Mouse (Mus musculus) midbrain, postnatal 0 days (tissue): Measurements from ENCODE around the gene Large1. TPM values are rescaled to one million over a fixed set of nuclear protein-coding genes. Genes with fewer than 3 reads are reported as not detected.
"Not testable (repeated sequence)": the region's sequence is repeated elsewhere in the genome, so short reads cannot be mapped to it uniquely, and the experiment has no call there.

Experiments used
- ATAC-seq: fragments of 200-750 bp; cut with Nextera tagmentation; 2 replicates; pipeline ENCODE4 v1.8.0; 2017; ENCODE audit warnings: moderate number of reproducible peaks, mild to moderate bottlenecking, moderate TSS enrichment, moderate library complexity; ENCODE audit not compliant: low FRiP score
- DNase-seq: peaks from one replicate; pipeline ENCODE4 v3.0.0-alpha.2; 2015; ENCODE audit warnings: low spot score
- H3K27ac ChIP-seq: fragments of 300-500 bp; sonication (generic); 2 replicates; pipeline ENCODE4 v1.5.1; 2014; ENCODE audit warnings: low read depth, mild to moderate bottlenecking, low read length, mixed read lengths
- H3K27me3 ChIP-seq: fragments of 300-500 bp; sonication (generic); 2 replicates; pipeline ENCODE4 v1.6.1; 2014; ENCODE audit warnings: low read length, control low read depth, mixed read lengths; ENCODE audit not compliant: insufficient read depth
- H3K36me3 ChIP-seq: fragments of 300-500 bp; sonication (generic); 2 replicates; pipeline ENCODE4 v1.6.1; 2014; ENCODE audit warnings: low read length, control low read depth, mixed read lengths; ENCODE audit not compliant: insufficient read depth
- H3K4me1 ChIP-seq: fragments of 300-500 bp; sonication (generic); 2 replicates; pipeline ENCODE4 v1.6.1; 2014; ENCODE audit warnings: mild to moderate bottlenecking, control low read depth, antibody characterized with exemption, low read length, mixed read lengths; ENCODE audit not compliant: insufficient read depth
- H3K4me2 ChIP-seq: fragments of 300-500 bp; sonication (generic); 2 replicates; pipeline ENCODE4 v1.6.1; 2014; ENCODE audit warnings: low read depth, mild to moderate bottlenecking, low read length, mixed read lengths; ENCODE audit not compliant: poor library complexity, severe bottlenecking
- H3K4me3 ChIP-seq: fragments of 300-500 bp; sonication (generic); 2 replicates; pipeline ENCODE4 v1.5.1; 2014; ENCODE audit warnings: low read depth, mild to moderate bottlenecking, low read length, moderate library complexity
- H3K9ac ChIP-seq: fragments of 300-500 bp; sonication (generic); replicated peaks from 2 replicates; pipeline ENCODE4 v1.6.1; 2014; ENCODE audit warnings: mild to moderate bottlenecking, low read length, moderate library complexity, mixed read lengths; ENCODE audit not compliant: poor library complexity, severe bottlenecking
- H3K9me3 ChIP-seq: fragments of 300-500 bp; sonication (generic); 2 replicates; pipeline ENCODE4 v1.6.1; 2016; ENCODE audit warnings: low read length, control low read depth
- CTCF ChIP-seq: IDR thresholded peaks from 2 replicates; pipeline ENCODE4 v1.5.1; 2016; ENCODE audit warnings: antibody characterized with exemption, mild to moderate bottlenecking
- WGBS: fragments of 180-500 bp; shearing (Covaris S2); extraction: QIAGEN DNeasy Blood & Tissue Kit; methylation state at CpG from one replicate; pipeline ENCODE4 v1.1.7; 2014; 5-methylcytosine and 5-hydroxymethylcytosine counted together
- polyA plus RNA-seq: library from polyadenylated mRNA; unstranded; fragments of >200 nt; fragmentation: Nextera tagmentation; extraction: Ambion mirVana; gene quantifications from 2 replicates; pipeline ENCODE4 v1.2.1, GENCODE M21; 2015
- total RNA-seq: library from RNA; depleted of rRNA; stranded (reverse); fragments of >200 nt; gene quantifications from 2 replicates; pipeline ENCODE4 v1.2.3, GENCODE M21; 2014

The Large1 gene
- total and polyA plus RNA-seq, 2 experiments from 2014 or later: 15.2 to 102 TPM

DNA sequence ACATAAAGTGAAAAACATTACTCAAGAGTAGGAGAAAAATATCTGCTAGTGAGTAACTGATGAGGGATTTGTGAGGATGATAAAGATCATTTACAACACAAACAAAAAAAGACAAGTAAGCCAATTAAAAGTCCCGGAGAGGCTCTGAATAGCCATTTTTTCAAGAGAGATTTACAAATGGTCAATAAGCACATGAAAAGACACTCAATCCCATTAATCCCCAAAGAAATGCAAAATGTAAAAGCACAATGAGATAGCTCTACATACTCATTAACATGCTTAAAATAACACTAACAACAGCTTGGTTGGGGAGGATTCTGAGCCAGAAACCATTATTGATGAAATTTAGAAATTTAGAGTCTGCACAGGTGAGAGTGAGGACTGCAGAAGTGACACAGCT, 249.3 kb downstream of the Large1 start:
- Histone ChIP-seq H3K9me3 (no peaks in the 10 kb centered on the region), H3K36me3 (no peaks in the 10 kb centered on the region), H3K4me2 (no peak overlapping the region), H3K9ac (no peak overlapping the region), H3K4me1 (no peaks in the 10 kb centered on the region), H3K27ac (no peak overlapping the region), H3K27me3 (no peaks in the 10 kb centered on the region), H3K4me3 (no peak overlapping the region)
- 25% methylated on average over 1 of the region's 1 CpGs for WGBS
- DNase-seq (no peak), ATAC-seq (no peak)
- no peak for TF ChIP-seq CTCF

DNA sequence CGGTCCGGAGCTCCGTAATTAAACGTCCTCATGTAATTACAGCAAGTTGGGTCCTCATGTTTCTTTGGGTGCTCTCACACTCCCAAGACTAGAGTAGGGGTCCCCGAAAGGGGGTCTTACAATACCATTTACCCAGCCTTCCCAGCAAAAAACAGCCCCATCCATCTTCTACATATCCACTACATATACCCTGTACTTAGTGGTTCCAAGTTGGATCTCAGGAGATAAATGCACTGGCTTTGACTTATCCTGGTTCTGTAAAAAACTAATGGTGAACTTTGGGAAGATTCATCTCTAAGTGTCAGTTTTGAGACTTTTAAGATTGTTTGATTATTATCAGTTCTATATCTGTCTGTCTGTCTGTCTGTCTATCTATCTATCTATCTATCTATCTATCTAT, 252.3 kb downstream of the Large1 start:
- H3K4me3 ChIP-seq: no peak overlapping the region
- H3K9me3 ChIP-seq: no peaks in the 10 kb centered on the region
- WGBS: 95% methylated on average over 5 of the region's 5 CpGs
- ATAC-seq: no peak
- DNase-seq: no peak
- no peak overlapping the region for H3K4me2 ChIP-seq
- no peak overlapping the region for H3K27ac ChIP-seq
- no peaks in the 10 kb centered on the region for H3K4me1 ChIP-seq
- TF ChIP-seq CTCF: no peak
- no peak overlapping the region for H3K9ac ChIP-seq
- no peaks in the 10 kb centered on the region for H3K36me3 ChIP-seq
- H3K27me3 ChIP-seq: no peaks in the 10 kb centered on the region

DNA sequence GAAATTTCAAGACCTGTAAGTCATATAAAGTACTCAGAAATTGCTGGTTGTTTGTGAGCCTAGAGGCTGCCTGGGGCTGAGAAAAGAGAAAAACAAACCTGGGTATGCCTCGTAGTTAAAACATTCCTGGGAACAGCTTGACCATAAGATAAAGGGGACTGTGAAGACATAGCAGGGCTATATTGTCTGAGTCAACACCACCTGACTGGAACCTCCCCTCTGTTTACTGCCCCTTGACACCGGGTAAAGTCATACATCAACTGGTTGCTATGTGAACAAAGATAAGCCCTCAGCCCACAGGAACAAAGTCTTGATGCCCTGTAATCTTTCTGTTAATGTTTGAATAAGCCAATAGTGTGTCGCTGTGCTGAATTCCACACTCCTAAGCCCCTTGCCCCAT, 252.7 kb downstream of the Large1 start:
- DNase-seq, H3K4me3 ChIP-seq, H3K27ac ChIP-seq, H3K36me3 ChIP-seq, H3K9me3 ChIP-seq, H3K4me1 ChIP-seq, H3K4me2 ChIP-seq, H3K27me3 ChIP-seq, ATAC-seq, H3K9ac ChIP-seq: not testable (repeated sequence)
- 59% methylated on average over 3 of the region's 3 CpGs for WGBS

DNA sequence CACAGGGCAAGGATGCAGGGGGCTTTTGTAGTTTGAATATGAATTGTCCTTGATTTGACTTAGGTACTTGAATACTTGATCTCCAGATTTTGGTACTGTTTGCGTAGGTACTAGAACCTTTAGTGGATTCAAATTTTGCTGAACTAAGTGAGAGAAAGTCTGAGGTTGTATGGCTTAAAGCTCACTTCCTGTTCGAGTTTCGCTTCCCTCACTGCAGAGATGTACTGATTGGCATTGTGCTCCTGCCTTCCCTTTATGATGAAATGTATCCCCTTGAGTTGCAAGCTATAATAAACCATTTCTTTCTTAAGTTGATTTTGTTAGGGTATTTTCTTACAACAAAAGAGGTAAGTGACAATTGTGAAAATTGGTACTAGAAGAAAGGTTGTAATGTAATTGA, 253.8 kb downstream of the Large1 start:
- no peak overlapping the region for H3K4me2 ChIP-seq
- no peaks in the 10 kb centered on the region for H3K27me3 ChIP-seq
- no peak for TF ChIP-seq CTCF
- H3K9ac ChIP-seq: no peak overlapping the region
- no peak for DNase-seq
- no peaks in the 10 kb centered on the region for H3K36me3 ChIP-seq
- no peak overlapping the region for H3K4me3 ChIP-seq
- no peak for ATAC-seq
- no peaks in the 10 kb centered on the region for H3K9me3 ChIP-seq
- H3K4me1 ChIP-seq: no peaks in the 10 kb centered on the region
- no peak overlapping the region for H3K27ac ChIP-seq
- 94% methylated on average over 3 of the region's 3 CpGs for WGBS

DNA sequence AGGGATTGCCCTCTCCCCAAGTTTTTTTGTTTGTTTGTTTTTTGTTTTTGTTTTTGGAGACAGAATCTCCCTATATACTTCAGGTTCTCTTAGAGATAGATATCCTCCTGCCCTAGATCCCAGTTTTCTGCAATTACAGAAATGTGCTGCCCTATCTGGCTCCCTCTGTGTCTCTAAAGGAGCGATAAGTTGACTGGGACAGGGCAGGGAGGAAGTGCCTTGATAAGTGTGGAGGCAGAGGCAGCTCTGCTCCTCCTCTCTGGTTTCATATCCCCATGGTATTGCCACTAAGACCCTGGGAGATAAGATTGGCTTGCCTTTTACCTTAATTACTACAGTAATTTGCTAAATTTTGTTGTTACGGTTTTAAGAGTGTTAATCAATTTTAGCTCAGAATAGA, 256.4 kb downstream of the Large1 start:
- Histone ChIP-seq H3K27ac (no peak overlapping the region), H3K9ac (no peak overlapping the region), H3K4me2 (no peak overlapping the region), H3K36me3 (no peaks in the 10 kb centered on the region), H3K27me3 (no peaks in the 10 kb centered on the region), H3K9me3 (no peaks in the 10 kb centered on the region), H3K4me1 (no peaks in the 10 kb centered on the region), H3K4me3 (no peak overlapping the region)
- DNase-seq: no peak
- WGBS: 85% methylated on average over 2 of the region's 2 CpGs
- no peak for TF ChIP-seq CTCF
- no peak for ATAC-seq

DNA sequence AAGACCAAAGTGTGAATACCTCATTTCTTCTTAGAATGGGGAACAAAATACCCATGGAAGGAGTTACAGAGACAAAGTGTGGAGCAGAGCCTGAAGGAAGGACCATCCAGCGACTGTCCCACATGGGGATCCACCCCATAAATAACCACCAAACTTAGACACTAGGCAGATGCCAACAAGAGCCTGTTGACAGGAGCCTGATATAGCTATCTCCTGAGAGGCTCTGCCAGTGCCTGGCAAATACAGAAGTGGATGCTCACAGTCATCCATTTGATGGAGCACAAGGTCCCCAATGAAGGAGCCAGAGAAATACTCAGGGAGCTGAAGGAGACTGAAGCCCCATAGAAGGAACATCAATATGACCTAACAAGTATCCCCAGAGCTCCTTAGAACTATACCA, 275.6 kb downstream of the Large1 start:
- not testable (repeated sequence) for H3K4me2 ChIP-seq, DNase-seq, H3K4me1 ChIP-seq, H3K4me3 ChIP-seq, H3K27me3 ChIP-seq, H3K9me3 ChIP-seq, H3K9ac ChIP-seq, H3K27ac ChIP-seq, ATAC-seq, H3K36me3 ChIP-seq
- WGBS: 93% methylated on average over 1 of the region's 1 CpGs

DNA sequence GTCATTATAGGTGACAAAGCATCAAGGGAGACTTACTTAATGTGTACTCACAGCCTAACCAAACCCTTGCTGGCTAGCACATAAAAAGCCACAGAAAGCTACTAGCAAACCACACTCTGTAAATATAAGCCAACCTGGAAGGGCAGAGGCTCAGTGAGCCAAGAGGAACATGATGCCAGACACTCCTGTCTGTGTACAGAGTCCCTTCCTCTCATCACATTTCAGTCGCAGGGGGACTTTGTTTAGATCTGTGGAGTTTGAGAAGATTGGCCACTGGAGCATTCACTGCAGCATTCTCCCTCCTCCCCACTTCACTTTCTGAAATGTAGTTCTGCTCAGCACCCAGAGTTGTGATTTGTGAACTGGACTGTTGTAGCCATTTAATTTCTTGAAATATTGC, 291.9 kb downstream of the Large1 start:
- H3K27ac ChIP-seq: no peak overlapping the region
- no peaks in the 10 kb centered on the region for H3K27me3 ChIP-seq
- no peak overlapping the region for H3K9ac ChIP-seq
- H3K36me3 ChIP-seq: no peaks in the 10 kb centered on the region
- no peak overlapping the region for H3K4me2 ChIP-seq
- no peak for TF ChIP-seq CTCF
- ATAC-seq: no peak
- no peaks in the 10 kb centered on the region for H3K4me1 ChIP-seq
- H3K9me3 ChIP-seq: no peaks in the 10 kb centered on the region
- H3K4me3 ChIP-seq: no peak overlapping the region
- WGBS: 90% methylated on average over 1 of the region's 1 CpGs
- DNase-seq: no peak
